In the genomic region with DNA sequence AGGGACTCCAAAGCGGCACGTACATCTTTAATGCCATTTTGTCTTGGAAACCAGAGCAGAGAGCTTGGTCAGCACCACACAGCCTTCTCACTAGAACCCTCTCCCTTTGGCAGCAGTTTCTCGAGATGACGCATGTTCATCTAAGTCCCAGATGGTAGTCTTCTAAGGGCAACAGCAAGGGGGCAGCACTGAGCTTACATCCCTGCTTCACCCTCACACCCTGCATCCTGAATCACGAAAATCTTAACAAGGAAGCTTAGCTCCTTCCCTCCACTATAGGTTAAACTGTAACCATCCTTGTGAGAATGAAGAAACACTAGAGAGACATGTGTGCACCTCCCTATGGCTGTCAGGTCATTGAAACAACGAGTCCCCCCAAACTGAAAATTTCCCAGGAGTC, we compare ENCODE assay signal across 9 mouse cellular contexts.
A peak's percentile ranks its signal among the peaks of the same experiment; 100 is the strongest.
DNase-seq lines count a peak whose midpoint lies in the region; ATAC-seq and TF ChIP-seq lines count a peak whose summit lies in the region.
"Had no signal": no experiment of that assay in that cellular context is flagged by ENCODE, and none has a peak within 500 bp of the region (broad histone marks: within the 10 kb centered on the region; RNA-seq: fewer than 3 reads in every experiment).

No protein-coding gene starts in this region.

- H3K4me2 ChIP-seq in lung, embryonic 14.5 days = no peak overlapping the region
- H3K4me2 ChIP-seq: hindbrain, embryonic 15.5 days had no signal

- ATAC-seq in lung, embryonic 14.5 days (ENCODE audit: insufficient read depth) = no peak

- H3K4me1 ChIP-seq in lung, embryonic 14.5 days (ENCODE audit: insufficient read depth) = no peaks in the 10 kb centered on the region

- DNase-seq in gastrocnemius, adult 2 months = peak; percentile 36
- DNase-seq in gastrocnemius, postnatal 36 days = no peak
- peak; percentile 24 for DNase-seq in urinary bladder, postnatal 14 days (ENCODE audit: low spot score)
- DNase-seq in urinary bladder, postnatal 10 days (ENCODE audit: low spot score) = no peak
- DNase-seq in embryo, embryonic 9.5 days (ENCODE audit: extremely low spot score) = peak; percentile 57
- DNase-seq in kidney, postnatal 10 days = peak; percentile 65
- peak; percentile 56 for DNase-seq in lung, embryonic 14.5 days
- DNase-seq in thymus, postnatal 10 days (ENCODE audit: low spot score in 2 of 2) = peak; percentile 7 to 61

- intact Hi-C loops in gastrocnemius, adult 2 months (cut with DNase I) = loop anchor here (5.0 kb wide), 1 partner anchor 459 kb away; no protein-coding TSS in a partner anchor
- intact Hi-C loops in gastrocnemius, postnatal 36 days (cut with DNase I) = loop anchor here (5.0 kb wide), 1 partner anchor 459 kb away; no protein-coding TSS in a partner anchor

- H3K9me3 ChIP-seq in lung, embryonic 14.5 days (ENCODE audit: low read depth, low read length) = no peaks in the 10 kb centered on the region
- H3K9me3 ChIP-seq: hindbrain, embryonic 15.5 days had no signal

- no peak overlapping the region for H3K4me3 ChIP-seq in gastrocnemius, adult 2 months
- H3K4me3 ChIP-seq in lung, embryonic 14.5 days (ENCODE audit: low read depth, low read length) = no peak overlapping the region
- H3K4me3 ChIP-seq: hindbrain, embryonic 15.5 days had no signal

- no peak overlapping the region for H3K9ac ChIP-seq in lung, embryonic 14.5 days
- H3K9ac ChIP-seq: hindbrain, embryonic 15.5 days had no signal

- WGBS in lung, embryonic 14.5 days = 28% methylated on average over 6 of the region's 6 CpGs

- no peaks in the 10 kb centered on the region for H3K27me3 ChIP-seq in lung, embryonic 14.5 days (ENCODE audit: insufficient read depth, low read length)
- H3K27me3 ChIP-seq: hindbrain, embryonic 15.5 days had no signal

- peak; percentile 59 for TF ChIP-seq CTCF in gastrocnemius, adult 2 months (IDR thresholded peaks at IDR 0.05)
- peak; percentile 74 for TF ChIP-seq CTCF in lung, embryonic 14.5 days (IDR thresholded peaks at IDR 0.05; ENCODE audit: low read depth)

- no peaks in the 10 kb centered on the region for H3K36me3 ChIP-seq in lung, embryonic 14.5 days (ENCODE audit: insufficient read depth)
- H3K36me3 ChIP-seq: hindbrain, embryonic 15.5 days had no signal

- H3K27ac ChIP-seq in gastrocnemius, adult 2 months = no peak overlapping the region
- H3K27ac ChIP-seq in lung, embryonic 14.5 days (ENCODE audit: low read depth) = no peak overlapping the region
- H3K27ac ChIP-seq: hindbrain, embryonic 15.5 days had no signal

Comparison
In these comparisons a context has a peak if more than half of its experiments do, and no peak if none do; other contexts are left out.
1. DNase-seq: peak in gastrocnemius, adult 2 months (single experiment), urinary bladder, postnatal 14 days (single experiment), embryo, embryonic 9.5 days (single experiment), kidney, postnatal 10 days (single experiment), lung, embryonic 14.5 days (single experiment) and thymus, postnatal 10 days (2 of 2); none in gastrocnemius, postnatal 36 days (0 of 2) and urinary bladder, postnatal 10 days (single experiment).